Mouse (Mus musculus) embryonic facial prominence, embryonic 15.5 days (tissue): ENCODE data around the gene Cdc42bpg. TPM values are rescaled to one million over a fixed set of nuclear protein-coding genes. Genes with fewer than 3 reads are reported as not detected.
A peak's percentile ranks its signal among the peaks of the same experiment; 100 is the strongest.

Experiments
- ATAC-seq: fragments of 200-750 bp; cut with Nextera tagmentation; 2 replicates; pipeline ENCODE4 v1.8.0; 2017; ENCODE audit warnings: low read depth, moderate TSS enrichment; ENCODE audit not compliant: insufficient number of reproducible peaks, low FRiP score, low TSS enrichment
- H3K27ac ChIP-seq: fragments of 300-500 bp; sonication (generic); replicated peaks from 2 replicates; pipeline ENCODE4 v1.5.1; 2015; ENCODE audit warnings: mild to moderate bottlenecking, inconsistent platforms
- H3K27me3 ChIP-seq: fragments of 300-500 bp; sonication (generic); 2 replicates; pipeline ENCODE4 v1.6.1; 2015; ENCODE audit warnings: inconsistent platforms
- H3K36me3 ChIP-seq: fragments of 300-500 bp; sonication (generic); 2 replicates; pipeline ENCODE4 v1.6.1; 2015; ENCODE audit warnings: mild to moderate bottlenecking, inconsistent platforms
- H3K4me1 ChIP-seq: fragments of 300-500 bp; sonication (generic); 2 replicates; pipeline ENCODE4 v1.6.1; 2015; ENCODE audit warnings: inconsistent platforms
- H3K4me2 ChIP-seq: fragments of 300-500 bp; sonication (generic); replicated peaks from 2 replicates; pipeline ENCODE4 v1.6.1; 2015; ENCODE audit warnings: mild to moderate bottlenecking, inconsistent platforms
- H3K4me3 ChIP-seq: fragments of 300-500 bp; sonication (generic); replicated peaks from 2 replicates; pipeline ENCODE4 v1.5.1; 2015; ENCODE audit warnings: mild to moderate bottlenecking, inconsistent platforms
- H3K9ac ChIP-seq: fragments of 300-500 bp; sonication (generic); 2 replicates; pipeline ENCODE4 v1.6.1; 2015; ENCODE audit warnings: inconsistent platforms
- H3K9me3 ChIP-seq: fragments of 300-500 bp; sonication (generic); replicated peaks from 2 replicates; pipeline ENCODE4 v1.6.1; 2016; ENCODE audit warnings: inconsistent platforms
- WGBS: fragments of 180-500 bp; shearing (Covaris S2); methylation state at CpG from one replicate; pipeline ENCODE4 v1.1.7; 2015; 5-methylcytosine and 5-hydroxymethylcytosine counted together
- polyA plus RNA-seq: library from polyadenylated mRNA; unstranded; fragments of >200 nt; fragmentation: Nextera tagmentation; extraction: Ambion mirVana; gene quantifications from 2 replicates; pipeline ENCODE4 v1.2.1, GENCODE M21; 2015

Cdc42bpg gene
- polyA plus RNA-seq, 1 experiment from 2014 or later = 1.5 TPM

GRCm38 (mm10) chr19:6333761-6334595 lies 27.7 kb downstream of the Cdc42bpg start:
- ATAC-seq = no peak; the same call in 1 of the 2 replicates
- Histone ChIP-seq H3K27me3 (no peaks in the 10 kb centered on the region), H3K4me2 (peak overlapping the region; percentile 85), H3K27ac (peak overlapping the region; percentile 90), H3K9me3 (no peaks in the 10 kb centered on the region), H3K36me3 (peaks cover 24% of the 10 kb centered on the region), H3K9ac (no peak overlapping the region), H3K4me3 (peak overlapping the region; percentile 80), H3K4me1 (peaks cover 34% of the 10 kb centered on the region)
- 62% methylated on average over 9 of the region's 9 CpGs for WGBS

- under 1% methylated on average over 43 of the region's 43 CpGs for WGBS
- ATAC-seq = peak; percentile 93
- Histone ChIP-seq H3K4me3 (peak within 1 kb of the TSS; percentile 80), H3K36me3 (peaks cover 33% of the 10 kb centered on the region), H3K9me3 (no peaks in the 10 kb centered on the region), H3K4me1 (peaks cover 34% of the 10 kb centered on the region), H3K4me2 (peak within 1 kb of the TSS; percentile 85), H3K27ac (peak within 1 kb of the TSS; percentile 90), H3K27me3 (no peaks in the 10 kb centered on the region), H3K9ac (peak within 1 kb of the TSS; percentile 94)
Measured at GRCm38 (mm10) chr19:6334673-6335457, 28.6 kb downstream of the Cdc42bpg start, which contains the start of gene Men1. Gene Men1, plus strand, starts transcription at chr19:6334979.

DNA sequence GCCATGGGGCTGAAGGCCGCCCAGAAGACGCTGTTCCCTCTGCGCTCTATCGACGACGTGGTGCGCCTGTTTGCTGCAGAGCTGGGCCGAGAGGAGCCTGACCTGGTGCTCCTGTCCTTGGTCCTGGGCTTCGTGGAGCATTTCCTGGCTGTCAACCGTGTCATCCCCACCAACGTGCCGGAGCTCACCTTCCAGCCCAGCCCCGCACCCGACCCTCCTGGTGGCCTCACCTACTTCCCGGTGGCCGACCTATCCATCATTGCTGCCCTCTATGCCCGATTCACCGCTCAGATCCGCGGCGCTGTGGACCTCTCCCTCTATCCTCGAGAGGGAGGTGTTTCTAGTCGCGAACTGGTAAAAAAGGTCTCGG lies 29.2 kb downstream of the Cdc42bpg start:
- Histone ChIP-seq H3K4me1 (peaks cover 39% of the 10 kb centered on the region), H3K4me3 (peak overlapping the region; percentile 80), H3K4me2 (peak overlapping the region; percentile 85), H3K27ac (peak overlapping the region; percentile 76), H3K27me3 (no peaks in the 10 kb centered on the region), H3K36me3 (peaks cover 38% of the 10 kb centered on the region), H3K9me3 (no peaks in the 10 kb centered on the region), H3K9ac (peak overlapping the region; percentile 94)
- ATAC-seq = no peak; the same call in 1 of the 2 replicates
- WGBS = under 1% methylated on average over 25 of the region's 25 CpGs

GRCm38 (mm10) chr19:6336920-6337319 lies 30.7 kb downstream of the Cdc42bpg start:
- Histone ChIP-seq H3K27ac (no peak overlapping the region), H3K9me3 (no peaks in the 10 kb centered on the region), H3K4me3 (0 out of 2 replicates have a peak overlapping the region, but pooled peaks have one; percentile 80), H3K36me3 (peaks cover 38% of the 10 kb centered on the region), H3K9ac (0 out of 2 replicates have a peak overlapping the region, but pooled peaks have one; percentile 10), H3K4me2 (peak overlapping the region; percentile 85), H3K4me1 (peaks cover 43% of the 10 kb centered on the region), H3K27me3 (no peaks in the 10 kb centered on the region)
- ATAC-seq = no peak
- 92% methylated on average over 10 of the region's 10 CpGs for WGBS

DNA sequence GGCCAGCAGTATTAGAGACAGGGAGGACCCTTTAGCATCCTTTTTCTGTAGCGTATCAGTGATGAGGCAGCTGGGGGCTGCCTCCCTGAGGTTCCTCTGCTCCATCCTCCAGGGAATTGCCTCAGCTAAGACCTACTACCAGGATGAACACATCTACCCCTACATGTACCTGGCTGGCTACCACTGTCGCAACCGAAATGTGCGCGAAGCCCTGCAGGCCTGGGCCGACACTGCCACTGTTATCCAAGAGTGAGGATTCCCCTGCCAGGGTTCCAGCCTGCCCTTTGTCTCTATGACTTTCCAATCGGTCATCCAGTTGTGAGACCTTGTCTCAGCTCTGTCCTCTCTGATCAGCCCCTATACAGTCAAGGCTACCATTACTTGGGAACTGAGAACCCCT lies 31.9 kb downstream of the Cdc42bpg start:
- Histone ChIP-seq H3K36me3 (peaks cover 39% of the 10 kb centered on the region), H3K4me1 (peaks cover 47% of the 10 kb centered on the region), H3K4me2 (no peak overlapping the region), H3K9me3 (no peaks in the 10 kb centered on the region), H3K9ac (no peak overlapping the region), H3K27ac (no peak overlapping the region), H3K4me3 (no peak overlapping the region), H3K27me3 (no peaks in the 10 kb centered on the region)
- no peak for ATAC-seq
- WGBS = 95% methylated on average over 7 of the region's 7 CpGs

GRCm38 (mm10) chr19:6338716-6339115 lies 32.5 kb downstream of the Cdc42bpg start:
- WGBS = 85% methylated on average over 11 of the region's 11 CpGs
- Histone ChIP-seq H3K4me2 (no peak overlapping the region), H3K4me1 (peaks cover 47% of the 10 kb centered on the region), H3K9me3 (no peaks in the 10 kb centered on the region), H3K27me3 (no peaks in the 10 kb centered on the region), H3K9ac (no peak overlapping the region), H3K4me3 (no peak overlapping the region), H3K36me3 (peaks cover 42% of the 10 kb centered on the region), H3K27ac (no peak overlapping the region)
- no peak for ATAC-seq

DNA sequence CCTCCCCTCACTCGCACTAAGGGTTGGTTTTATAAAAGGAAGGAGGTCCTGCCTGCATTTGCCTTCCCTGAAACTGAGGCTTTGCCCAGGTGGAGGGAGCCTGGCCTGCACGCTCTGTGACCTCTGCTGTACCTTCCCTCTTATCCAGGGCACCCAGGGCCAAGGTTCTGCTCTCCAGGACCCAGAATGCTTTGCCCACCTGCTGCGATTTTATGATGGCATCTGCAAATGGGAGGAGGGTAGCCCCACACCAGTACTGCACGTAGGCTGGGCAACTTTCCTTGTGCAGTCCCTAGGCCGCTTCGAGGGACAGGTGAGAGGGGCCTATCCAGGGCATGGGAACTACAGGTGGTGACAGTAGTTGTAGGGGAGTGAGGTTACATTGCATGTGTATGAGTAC lies 32.9 kb downstream of the Cdc42bpg start:
- no peak overlapping the region for H3K4me2 ChIP-seq
- H3K4me3 ChIP-seq = no peak overlapping the region
- peaks cover 46% of the 10 kb centered on the region for H3K4me1 ChIP-seq
- no peaks in the 10 kb centered on the region for H3K27me3 ChIP-seq
- peaks cover 47% of the 10 kb centered on the region for H3K36me3 ChIP-seq
- ATAC-seq = no peak
- no peaks in the 10 kb centered on the region for H3K9me3 ChIP-seq
- 94% methylated on average over 6 of the region's 6 CpGs for WGBS
- no peak overlapping the region for H3K9ac ChIP-seq
- H3K27ac ChIP-seq = no peak overlapping the region

DNA sequence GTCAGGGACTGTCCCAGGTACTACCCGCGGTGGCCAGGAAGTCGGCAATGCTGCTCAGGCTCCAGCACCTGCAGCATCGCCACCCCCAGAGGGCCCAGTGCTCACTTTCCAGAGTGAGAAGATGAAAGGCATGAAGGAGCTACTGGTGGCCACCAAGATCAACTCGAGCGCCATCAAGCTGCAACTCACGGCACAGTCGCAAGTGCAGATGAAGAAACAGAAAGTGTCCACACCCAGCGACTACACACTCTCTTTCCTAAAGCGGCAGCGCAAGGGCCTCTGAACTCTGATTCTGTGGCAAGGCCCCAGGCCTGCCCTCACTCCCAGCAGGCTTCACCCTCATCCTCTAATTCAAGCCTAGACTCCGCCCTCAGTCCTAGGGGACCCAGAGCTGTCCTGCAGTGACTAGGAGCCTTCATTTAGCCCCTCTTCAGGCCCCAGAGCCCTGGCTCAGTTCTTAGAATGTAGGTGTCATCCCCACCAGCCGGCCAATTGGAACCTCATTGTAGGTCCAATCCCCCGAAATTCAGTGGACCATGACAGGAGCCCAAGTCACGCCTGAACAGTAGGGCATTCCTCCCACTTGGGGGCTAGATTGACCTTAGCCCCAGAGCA lies 33.7 kb downstream of the Cdc42bpg start:
- Histone ChIP-seq H3K4me1 (peaks cover 41% of the 10 kb centered on the region), H3K9me3 (no peaks in the 10 kb centered on the region), H3K4me2 (peak overlapping the region; percentile 93; the same call in 1 of the 2 replicates), H3K27me3 (no peaks in the 10 kb centered on the region), H3K36me3 (peaks cover 53% of the 10 kb centered on the region), H3K27ac (0 out of 2 replicates have a peak overlapping the region, but pooled peaks have one; percentile 53), H3K9ac (no peak overlapping the region), H3K4me3 (peak overlapping the region; percentile 76; the same call in 1 of the 2 replicates)
- no peak for ATAC-seq
- WGBS = 68% methylated on average over 15 of the region's 15 CpGs

GRCm38 (mm10) chr19:6340524-6341452 lies 34.5 kb downstream of the Cdc42bpg start, which contains the start of gene Map4k2:
Gene Map4k2, plus strand, starts transcription at chr19:6341135.
- H3K4me3 ChIP-seq = peak within 1 kb of the TSS; percentile 76
- H3K9ac ChIP-seq = peak within 1 kb of the TSS; percentile 75
- no peaks in the 10 kb centered on the region for H3K27me3 ChIP-seq
- H3K27ac ChIP-seq = peak within 1 kb of the TSS; percentile 66; the same call in 1 of the 2 replicates
- ATAC-seq = peak; percentile 81
- H3K4me2 ChIP-seq = peak within 1 kb of the TSS; percentile 93
- no peaks in the 10 kb centered on the region for H3K9me3 ChIP-seq
- H3K36me3 ChIP-seq = peaks cover 60% of the 10 kb centered on the region
- WGBS = 6% methylated on average over 71 of the region's 72 CpGs
- H3K4me1 ChIP-seq = peaks cover 39% of the 10 kb centered on the region

- Histone ChIP-seq H3K4me3 (peak overlapping the region; percentile 76), H3K27me3 (no peaks in the 10 kb centered on the region), H3K27ac (peak overlapping the region; percentile 66; the same call in 1 of the 2 replicates), H3K9me3 (no peaks in the 10 kb centered on the region), H3K4me1 (peaks cover 31% of the 10 kb centered on the region), H3K4me2 (peak overlapping the region; percentile 93), H3K9ac (peak overlapping the region; percentile 75), H3K36me3 (peaks cover 67% of the 10 kb centered on the region)
- no peak for ATAC-seq
- 9% methylated on average over 23 of the region's 23 CpGs for WGBS
Measured at GRCm38 (mm10) chr19:6341453-6342077, 35.3 kb downstream of the Cdc42bpg start.
